In genomic region chr8:115612119-115612518, GRCm38 (mm10) we compare ENCODE assay signal across 23 mouse cellular contexts.
DNase-seq lines count a peak whose midpoint lies in the region; ATAC-seq lines count a peak whose summit lies in the region.
"Had no signal": no experiment of that assay in that cellular context is flagged by ENCODE, and none has a peak within 500 bp of the region (broad histone marks: within the 10 kb centered on the region; RNA-seq: fewer than 3 reads in every experiment).

No protein-coding gene starts in this region.

- WGBS in heart, embryonic 11.5 days (ENCODE audit: insufficient replicate concordance) = 84% methylated on average over 3 of the region's 3 CpGs

- no peak overlapping the region for H3K4me3 ChIP-seq in heart, embryonic 11.5 days (ENCODE audit: low read depth, low read length)
- H3K4me3 ChIP-seq: embryonic facial prominence, embryonic 12.5 days; erythroblast, embryonic 14.5 days; forebrain, embryonic 15.5 days; hindbrain, embryonic 10.5 days; left cerebral cortex, adult 2 months; lung, embryonic 15.5 days; midbrain, embryonic 10.5 days had no signal

- H3K9ac ChIP-seq in heart, embryonic 11.5 days (ENCODE audit: low read depth, low read length) = no peak overlapping the region
- H3K9ac ChIP-seq: embryonic facial prominence, embryonic 12.5 days; forebrain, embryonic 15.5 days; lung, embryonic 15.5 days had no signal

- ATAC-seq in heart, embryonic 11.5 days (replicated peaks; ENCODE audit: insufficient number of reproducible peaks, low FRiP score, low TSS enrichment) = no peak
- ATAC-seq in hematopoietic stem cell, adult 5-6 weeks (replicated peaks in 1 of 2; ENCODE audit: insufficient read depth in 1 of 2, low FRiP score in 2 of 2, low TSS enrichment in 1 of 2, low read depth in 1 of 2, poor library complexity in 2 of 2, severe bottlenecking in 2 of 2) = peak; percentile 30 to 35; a peak in 1 of 4 replicates
- ATAC-seq: forebrain, embryonic 15.5 days; hindbrain, postnatal 0 days; intestine, postnatal 0 days had no signal

- peak; percentile 33 for DNase-seq in heart, adult 8-10 months (ENCODE audit: low spot score)
- DNase-seq in layer of hippocampus, adult 9-11 months = peak; percentile 65
- no peak for DNase-seq in layer of hippocampus, postnatal 25 days (ENCODE audit: extremely low spot score in 1 of 2, low spot score in 1 of 2)
- peak; percentile 5 for DNase-seq in 416B (ENCODE audit: low read depth)
- DNase-seq in natural killer cell, adult 2 months (ENCODE audit: low spot score in 2 of 2) = no peak
- DNase-seq in embryo, embryonic 10.5 days (ENCODE audit: low spot score) = no peak
- DNase-seq: adrenal gland, postnatal 25 days; cerebellum, adult 18-20 months; kidney, postnatal 14 days; left cerebral cortex, postnatal 4 days; liver; thymus, postnatal 14 days had no signal

- H3K9me3 ChIP-seq in heart, embryonic 11.5 days (replicated peaks; ENCODE audit: control insufficient read depth, low read length) = no peaks in the 10 kb centered on the region
- H3K9me3 ChIP-seq: embryonic facial prominence, embryonic 12.5 days; forebrain, embryonic 15.5 days; hindbrain, embryonic 10.5 days; lung, embryonic 15.5 days; midbrain, embryonic 10.5 days had no signal

- H3K27me3 ChIP-seq in heart, embryonic 11.5 days (ENCODE audit: control insufficient read depth, insufficient read depth, low read length) = no peaks in the 10 kb centered on the region
- H3K27me3 ChIP-seq: embryonic facial prominence, embryonic 12.5 days; forebrain, embryonic 15.5 days; lung, embryonic 15.5 days had no signal

- no peaks in the 10 kb centered on the region for H3K36me3 ChIP-seq in heart, embryonic 11.5 days (ENCODE audit: control insufficient read depth, insufficient read depth, low read length)
- H3K36me3 ChIP-seq: embryonic facial prominence, embryonic 12.5 days; forebrain, embryonic 15.5 days; hindbrain, embryonic 10.5 days; lung, embryonic 15.5 days; midbrain, embryonic 10.5 days had no signal

- H3K4me2 ChIP-seq in heart, embryonic 11.5 days = no peak overlapping the region
- H3K4me2 ChIP-seq: embryonic facial prominence, embryonic 12.5 days; forebrain, embryonic 15.5 days; lung, embryonic 15.5 days had no signal

- H3K4me1 ChIP-seq in heart, embryonic 11.5 days (ENCODE audit: control insufficient read depth, insufficient read depth, low read length) = no peaks in the 10 kb centered on the region
- H3K4me1 ChIP-seq: embryonic facial prominence, embryonic 12.5 days; forebrain, embryonic 15.5 days; hindbrain, embryonic 10.5 days; lung, embryonic 15.5 days; midbrain, embryonic 10.5 days had no signal

- H3K27ac ChIP-seq in heart, embryonic 11.5 days (ENCODE audit: low read depth, low read length) = no peak overlapping the region
- H3K27ac ChIP-seq: embryonic facial prominence, embryonic 12.5 days; forebrain, embryonic 15.5 days; hindbrain, embryonic 10.5 days; hindbrain, postnatal 0 days; left cerebral cortex, adult 2 months; lung, embryonic 15.5 days; midbrain, embryonic 10.5 days had no signal

Comparison
In these comparisons a context has a peak if more than half of its experiments do, and no peak if none do; other contexts are left out.
1. DNase-seq: peak in heart, adult 8-10 months (single experiment), layer of hippocampus, adult 9-11 months (single experiment) and 416B (single experiment); none in layer of hippocampus, postnatal 25 days (0 of 2), natural killer cell, adult 2 months (0 of 2) and embryo, embryonic 10.5 days (single experiment).